Mouse (Mus musculus) lung, adult 2 months (tissue): ENCODE results near the gene Stpg3. TPM values are rescaled to one million over a fixed set of nuclear protein-coding genes. Genes with fewer than 3 reads are reported as not detected.
"Not testable (repeated sequence)": the region's sequence is repeated elsewhere in the genome, so short reads cannot be mapped to it uniquely, and the experiment has no call there.

Source experiments
- DNase-seq: peaks from one replicate; pipeline ENCODE4 v3.0.0; 2022
- H3K4me1 ChIP-seq: fragments of 200-500 bp; 2 replicates; pipeline ENCODE4 v1.6.1; 2011; ENCODE audit warnings: low read length; ENCODE audit not compliant: control insufficient read depth, insufficient read depth
- H3K4me3 ChIP-seq: fragments of 200-500 bp; replicated peaks from 2 replicates; pipeline ENCODE3; 2011; ENCODE audit warnings: low read depth, mild to moderate bottlenecking, control low read depth, low read length; ENCODE audit errors: extremely low read depth
- CTCF ChIP-seq: fragments of 200-500 bp; IDR thresholded peaks from 2 replicates; pipeline ENCODE4 v1.5.1; 2011; ENCODE audit warnings: mild to moderate bottlenecking, low read length, control low read depth; ENCODE audit not compliant: insufficient read depth
- POLR2A ChIP-seq: fragments of 200-500 bp; IDR thresholded peaks from 2 replicates; pipeline ENCODE4 v1.6.1; 2011; ENCODE audit warnings: low read depth, mild to moderate bottlenecking, control low read depth, low read length, borderline replicate concordance; ENCODE audit errors: extremely low read depth
- WGBS: fragments of 180-500 bp; shearing (Covaris S2); methylation state at CpG from one replicate; pipeline ENCODE4 v1.1.7; 2018; 5-methylcytosine and 5-hydroxymethylcytosine counted together
- polyA plus RNA-seq: library from polyadenylated mRNA; depleted of rRNA; stranded (reverse); fragments of >200 nt; gene quantifications from 2 replicates; pipeline ENCODE4 v1.2.3, GENCODE M21; 2012; rRNA removed

Gene Stpg3
- not detected in 2 replicates for polyA plus RNA-seq

- TF ChIP-seq CTCF = no peak
- TF ChIP-seq POLR2A = no peak
- H3K4me3 ChIP-seq = no peak within 1 kb of the TSS
- WGBS = 66% methylated on average over 3 of the region's 3 CpGs
- DNase-seq = no peak
- peaks cover 8% of the 10 kb centered on the region; the same call in 1 of the 2 replicates for H3K4me1 ChIP-seq
These were observed at the start of gene Stpg3 for GRCm38 (mm10) chr2:25214444-25214843. Stpg3 (minus strand) TSS chr2:25214637.

GRCm38 (mm10) chr2:25263623-25264285 lies 49.3 kb upstream of the Stpg3 start:
- H3K4me3 ChIP-seq = peak overlapping the region; percentile 66
- TF ChIP-seq POLR2A = no peak
- no peak for TF ChIP-seq CTCF
- H3K4me1 ChIP-seq = peaks cover 10% of the 10 kb centered on the region
- 38% methylated on average over 12 of the region's 12 CpGs for WGBS
- no peak for DNase-seq

- DNase-seq = no peak
- WGBS = 1% methylated on average over 81 of the region's 82 CpGs
- Histone ChIP-seq H3K4me3 (peak overlapping the region; percentile 66), H3K4me1 (peaks cover 10% of the 10 kb centered on the region)
- TF ChIP-seq POLR2A (no peak), CTCF (no peak)
These were observed 48.6 kb upstream of the Stpg3 start for GRCm38 (mm10) chr2:25262795-25263622.

- peak within 1 kb of the TSS; percentile 66 for H3K4me3 ChIP-seq
- WGBS = under 1% methylated on average over 39 of the region's 39 CpGs
- peak; percentile 89 for DNase-seq
- TF ChIP-seq CTCF (no peak), POLR2A (peak; percentile 28; the same call in 1 of the 2 replicates)
- H3K4me1 ChIP-seq = peaks cover 10% of the 10 kb centered on the region
These were observed 47.9 kb upstream of the Stpg3 start, which contains the start of gene Tprn for GRCm38 (mm10) chr2:25262291-25262767. Tprn (plus strand) TSS chr2:25262618.

- TF ChIP-seq POLR2A (no peak), CTCF (no peak)
- 45% methylated on average over 12 of the region's 12 CpGs for WGBS
- Histone ChIP-seq H3K4me1 (peaks cover 10% of the 10 kb centered on the region), H3K4me3 (peak overlapping the region; percentile 55)
- DNase-seq = no peak
These were observed 47.4 kb upstream of the Stpg3 start for GRCm38 (mm10) chr2:25261870-25262269.

GRCm38 (mm10) chr2:25258887-25259286 lies 44.5 kb upstream of the Stpg3 start:
- DNase-seq = no peak
- Histone ChIP-seq H3K4me1 (peaks cover 14% of the 10 kb centered on the region), H3K4me3 (no peak overlapping the region)
- WGBS = 61% methylated on average over 2 of the region's 2 CpGs
- no peak for TF ChIP-seq POLR2A
- peak; percentile 30 for TF ChIP-seq CTCF

GRCm38 (mm10) chr2:25257250-25257649 lies 42.8 kb upstream of the Stpg3 start:
- WGBS = 80% methylated on average over 5 of the region's 5 CpGs
- not testable (repeated sequence) for DNase-seq, H3K4me3 ChIP-seq, H3K4me1 ChIP-seq

GRCm38 (mm10) chr2:25256443-25257109 lies 42.1 kb upstream of the Stpg3 start:
- H3K4me3 ChIP-seq = peak overlapping the region; percentile 93
- not testable (repeated sequence) for H3K4me1 ChIP-seq, DNase-seq
- TF ChIP-seq CTCF = peak; percentile 25; the same call in 1 of the 2 replicates
- WGBS = 39% methylated on average over 12 of the region's 12 CpGs

GRCm38 (mm10) chr2:25255284-25255779 lies 40.9 kb upstream of the Stpg3 start, which contains the start of gene Tmem203:
Tmem203 (plus strand) TSS chr2:25255439.
- under 1% methylated on average over 39 of the region's 39 CpGs for WGBS
- DNase-seq = peak; percentile 89
- Histone ChIP-seq H3K4me1 (peaks cover 9% of the 10 kb centered on the region; the same call in 1 of the 2 replicates), H3K4me3 (peak within 1 kb of the TSS; percentile 93)
- TF ChIP-seq CTCF = no peak
- peak; percentile 84 for TF ChIP-seq POLR2A
